Mouse (Mus musculus) stomach, postnatal 0 days (tissue): ENCODE measurements around the gene Gpx3.

ENCODE experiments used
- CTCF ChIP-seq: IDR thresholded peaks from 2 replicates; pipeline ENCODE4 v1.5.1; 2016; ENCODE audit warnings: antibody characterized with exemption, low read depth, mild to moderate bottlenecking, moderate library complexity
- EP300 ChIP-seq: optimal IDR thresholded peaks from 2 replicates; pipeline ENCODE3; 2016; ENCODE audit warnings: antibody characterized with exemption

GRCm38 (mm10) chr11:54954716-54955115 lies 52.5 kb downstream of the Gpx3 start:
- no peak for TF ChIP-seq CTCF
- TF ChIP-seq EP300, result no peak
